Mouse (Mus musculus) embryonic facial prominence, embryonic 11.5 days (tissue): ENCODE measurements around the gene Ttc7b. TPM values are rescaled to one million over a fixed set of nuclear protein-coding genes. Genes with fewer than 3 reads are reported as not detected.

Experiments used
- ATAC-seq: fragments of 200-750 bp; cut with Nextera tagmentation; replicated peaks from 2 replicates; pipeline ENCODE4 v1.8.0; 2017; ENCODE audit warnings: low read depth; ENCODE audit not compliant: insufficient number of reproducible peaks, low FRiP score, low TSS enrichment
- DNase-seq: peaks from one replicate; pipeline ENCODE4 v3.0.0-alpha.2; 2015; ENCODE audit warnings: low spot score
- H3K27ac ChIP-seq: fragments of 300-500 bp; sonication (generic); replicated peaks from 2 replicates; pipeline ENCODE4 v1.5.1; 2014; ENCODE audit warnings: mild to moderate bottlenecking, low read depth, low read length, control low read depth
- H3K27me3 ChIP-seq: fragments of 300-500 bp; sonication (generic); 2 replicates; pipeline ENCODE4 v1.6.1; 2014; ENCODE audit warnings: mild to moderate bottlenecking, low read length, moderate library complexity, mixed read lengths; ENCODE audit not compliant: control insufficient read depth, insufficient read depth
- H3K36me3 ChIP-seq: fragments of 300-500 bp; sonication (generic); replicated peaks from 2 replicates; pipeline ENCODE4 v1.6.1; 2014; ENCODE audit warnings: low read depth, mild to moderate bottlenecking, low read length, moderate library complexity, mixed read lengths; ENCODE audit not compliant: control insufficient read depth, insufficient read depth
- H3K4me1 ChIP-seq: fragments of 300-500 bp; sonication (generic); 2 replicates; pipeline ENCODE4 v1.6.1; 2014; ENCODE audit warnings: low read length, mixed read lengths; ENCODE audit not compliant: control insufficient read depth, insufficient read depth
- H3K4me2 ChIP-seq: fragments of 300-500 bp; sonication (generic); 2 replicates; pipeline ENCODE4 v1.6.1; 2014; ENCODE audit warnings: low read depth, mild to moderate bottlenecking, control low read depth, low read length, moderate library complexity
- H3K4me3 ChIP-seq: fragments of 300-500 bp; sonication (generic); 2 replicates; pipeline ENCODE4 v1.5.1; 2014; ENCODE audit warnings: low read depth, low read length, control low read depth
- H3K9ac ChIP-seq: fragments of 300-500 bp; sonication (generic); replicated peaks from 2 replicates; pipeline ENCODE4 v1.6.1; 2014; ENCODE audit warnings: mild to moderate bottlenecking, control low read depth, low read length
- H3K9me3 ChIP-seq: fragments of 300-500 bp; sonication (generic); replicated peaks from 2 replicates; pipeline ENCODE4 v1.6.1; 2016; ENCODE audit warnings: mild to moderate bottlenecking, low read length, inconsistent platforms, mixed read lengths; ENCODE audit not compliant: control insufficient read depth
- WGBS: fragments of 180-500 bp; shearing (Covaris S2); extraction: QIAGEN DNeasy Blood & Tissue Kit; methylation state at CpG from one replicate; pipeline ENCODE4 v1.1.7; 2014; 5-methylcytosine and 5-hydroxymethylcytosine counted together
- polyA plus RNA-seq: library from polyadenylated mRNA; unstranded; fragments of >200 nt; fragmentation: Nextera tagmentation; extraction: Ambion mirVana; gene quantifications from 2 replicates; pipeline ENCODE4 v1.2.1, GENCODE M21; 2014

The Ttc7b gene
- polyA plus RNA-seq, 1 experiment from 2014 or later: 10.0 TPM

DNA sequence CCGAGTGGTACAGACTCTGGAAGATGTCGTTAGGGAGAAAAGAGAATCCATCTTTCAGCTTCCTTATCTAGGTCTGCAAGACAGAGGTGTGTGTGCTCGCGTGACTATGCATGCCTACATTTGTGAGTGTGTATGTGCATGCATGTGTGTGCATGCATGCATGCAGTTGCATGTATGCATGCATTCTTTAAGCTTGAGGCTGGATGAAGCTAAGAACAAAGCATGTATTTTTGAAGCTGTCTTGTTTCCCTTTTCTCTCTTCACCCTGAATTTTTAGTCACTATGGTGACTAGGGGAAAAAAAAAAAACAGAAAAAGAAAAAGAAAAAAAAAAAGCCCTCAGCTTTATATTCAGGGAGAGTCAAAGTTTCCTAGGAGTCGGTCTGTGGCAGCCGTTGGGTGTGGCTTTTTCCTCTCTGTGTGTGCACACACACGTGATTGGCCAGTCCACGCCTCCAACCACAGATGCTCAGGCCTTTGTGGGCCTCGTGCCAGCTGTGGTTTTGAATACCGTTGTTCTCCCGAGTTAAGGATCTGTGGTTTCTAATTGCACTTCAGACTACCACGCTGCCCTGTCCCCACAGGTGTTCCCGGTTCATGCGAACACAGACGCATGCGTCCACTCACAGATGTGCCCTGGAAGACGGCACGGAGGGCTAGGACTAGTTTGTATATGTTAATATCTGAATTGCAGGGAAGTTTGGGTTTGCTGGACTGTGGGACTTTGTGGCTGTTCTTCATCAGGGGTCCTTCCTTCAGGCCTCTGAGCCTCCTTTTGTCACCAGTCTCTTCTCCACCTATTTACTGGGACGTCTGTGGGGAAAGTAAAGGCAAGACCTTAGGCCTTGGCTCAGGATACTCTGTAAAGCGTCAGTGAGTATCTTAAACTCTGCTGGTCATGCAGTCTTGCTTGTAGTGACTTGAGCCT is 243.8 kb downstream of the Ttc7b start:
- no peak overlapping the region for H3K27ac ChIP-seq

DNA sequence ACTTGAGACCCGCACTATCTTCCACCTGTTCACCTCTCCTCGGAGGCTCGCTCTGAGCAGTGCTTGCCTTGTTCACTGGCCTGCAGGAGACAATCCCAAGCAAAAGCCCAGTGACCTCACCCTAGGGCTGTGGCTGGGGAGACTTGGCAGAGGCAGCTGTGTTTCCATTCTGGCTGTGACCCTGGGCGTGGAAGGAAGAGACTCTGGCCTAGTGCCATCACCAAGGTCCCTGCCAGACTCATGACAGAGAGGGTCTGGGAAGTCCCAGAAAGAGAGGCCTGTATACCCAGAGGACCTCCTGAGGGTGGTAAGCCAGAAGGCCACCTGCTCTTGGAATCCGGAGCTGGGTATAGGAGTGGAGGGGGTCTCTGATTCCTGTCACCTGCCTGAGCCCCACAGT is 244.8 kb downstream of the Ttc7b start:
- H3K9ac ChIP-seq: no peak overlapping the region
- H3K27me3 ChIP-seq: no peaks in the 10 kb centered on the region
- 81% methylated on average over 5 of the region's 5 CpGs for WGBS
- no peak overlapping the region for H3K4me2 ChIP-seq
- no peaks in the 10 kb centered on the region for H3K36me3 ChIP-seq
- H3K27ac ChIP-seq: no peak overlapping the region
- ATAC-seq: no peak
- H3K9me3 ChIP-seq: no peaks in the 10 kb centered on the region
- no peak overlapping the region for H3K4me3 ChIP-seq
- no peak for DNase-seq
- no peaks in the 10 kb centered on the region for H3K4me1 ChIP-seq

More for the DNA sequence above, 243.8 kb downstream of the Ttc7b start:
- H3K27me3 ChIP-seq: no peaks in the 10 kb centered on the region
- no peaks in the 10 kb centered on the region for H3K9me3 ChIP-seq
- no peaks in the 10 kb centered on the region for H3K36me3 ChIP-seq
- H3K9ac ChIP-seq: no peak overlapping the region
- ATAC-seq: no peak
- peak; percentile 41 for DNase-seq
- H3K4me2 ChIP-seq: no peak overlapping the region
- H3K4me3 ChIP-seq: no peak overlapping the region
- no peaks in the 10 kb centered on the region for H3K4me1 ChIP-seq
- WGBS: 62% methylated on average over 20 of the region's 20 CpGs

DNA sequence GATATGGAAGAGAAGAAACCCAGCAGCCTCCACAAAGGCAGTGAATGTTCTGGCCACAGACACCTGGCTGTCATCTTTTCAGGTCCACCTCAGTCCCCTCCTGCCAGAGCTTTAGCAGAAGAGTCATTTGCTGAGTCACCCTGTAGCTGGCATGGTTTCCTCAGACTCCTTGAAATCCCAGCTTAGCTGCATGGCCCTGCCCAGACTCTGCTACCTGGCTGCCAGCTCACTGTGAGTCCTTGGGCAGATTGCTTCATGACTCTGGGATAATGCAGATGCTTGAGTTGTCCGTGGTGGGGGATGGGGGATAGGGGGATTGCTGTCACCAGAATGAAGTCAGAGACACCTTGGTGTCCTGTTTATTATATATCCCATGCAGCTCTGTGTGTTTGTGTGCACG is 247.6 kb downstream of the Ttc7b start:
- WGBS: 73% methylated on average over 2 of the region's 2 CpGs
- H3K9ac ChIP-seq: no peak overlapping the region

DNA sequence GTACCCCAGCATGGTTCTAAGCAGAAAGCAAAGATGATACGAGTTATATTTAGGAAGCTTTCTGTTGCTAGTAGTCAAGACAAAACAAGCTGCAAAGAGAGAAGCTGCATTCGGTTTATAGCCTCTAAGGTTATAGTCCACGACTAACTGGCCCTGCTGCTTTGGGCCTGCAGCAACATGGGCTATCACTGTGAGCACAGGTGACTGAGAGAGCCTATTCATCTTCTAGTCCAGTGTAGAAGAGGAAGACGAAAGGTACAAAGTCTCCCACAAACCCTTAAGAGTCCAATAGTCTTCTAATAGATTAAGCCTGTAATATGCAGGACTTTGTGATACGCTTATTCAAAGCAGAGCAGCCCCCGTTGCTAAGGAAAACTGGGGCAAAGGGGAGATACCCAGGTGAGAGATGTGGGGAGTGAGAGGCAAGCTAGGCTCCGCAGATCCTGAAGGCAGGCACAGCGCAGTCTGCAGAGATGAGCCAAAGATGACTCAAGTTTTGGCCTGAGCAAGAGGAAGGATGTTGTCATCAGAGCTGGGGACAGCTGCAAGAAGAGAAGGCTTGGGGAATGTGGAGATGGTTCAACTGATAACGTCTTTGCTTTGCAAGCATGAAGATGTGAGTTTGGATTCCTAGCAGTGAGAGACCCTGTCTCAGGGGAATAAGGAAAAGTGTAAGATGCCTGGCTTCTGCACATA is 250.5 kb downstream of the Ttc7b start:
- Histone ChIP-seq H3K27ac (no peak overlapping the region), H3K4me2 (no peak overlapping the region), H3K9ac (no peak overlapping the region), H3K4me1 (no peaks in the 10 kb centered on the region), H3K4me3 (no peak overlapping the region), H3K36me3 (no peaks in the 10 kb centered on the region), H3K9me3 (no peaks in the 10 kb centered on the region), H3K27me3 (no peaks in the 10 kb centered on the region)
- DNase-seq (no peak), ATAC-seq (no peak)
- 85% methylated on average over 9 of the region's 9 CpGs for WGBS

More for the DNA sequence above, 247.6 kb downstream of the Ttc7b start:
- Histone ChIP-seq H3K27ac (no peak overlapping the region), H3K36me3 (no peaks in the 10 kb centered on the region), H3K9me3 (no peaks in the 10 kb centered on the region), H3K4me2 (no peak overlapping the region), H3K27me3 (no peaks in the 10 kb centered on the region), H3K4me3 (no peak overlapping the region), H3K4me1 (no peaks in the 10 kb centered on the region)
- no peak for ATAC-seq
- DNase-seq: no peak

DNA sequence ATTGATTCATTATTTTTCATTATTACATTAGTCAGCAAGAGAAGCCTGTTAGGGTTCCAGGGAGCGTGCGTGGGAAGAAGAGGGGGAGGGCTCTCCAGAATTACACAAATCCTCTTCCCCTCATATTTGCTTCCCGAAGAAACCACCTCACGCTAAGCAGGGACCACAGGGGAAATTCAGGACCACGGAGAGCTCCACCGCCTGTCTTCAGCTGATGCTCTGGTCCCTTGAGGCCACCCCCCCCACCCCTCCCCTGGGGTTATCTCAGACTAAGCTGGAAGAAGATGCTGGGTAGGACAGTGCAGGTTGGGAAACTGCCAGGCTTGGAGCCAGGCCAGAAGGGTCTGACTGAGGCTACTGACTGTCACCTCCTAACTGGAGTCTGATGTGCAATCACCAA is 252.6 kb downstream of the Ttc7b start:
- Histone ChIP-seq H3K27ac (no peak overlapping the region), H3K4me2 (no peak overlapping the region), H3K27me3 (no peaks in the 10 kb centered on the region), H3K36me3 (no peaks in the 10 kb centered on the region), H3K4me1 (no peaks in the 10 kb centered on the region), H3K9ac (no peak overlapping the region), H3K9me3 (no peaks in the 10 kb centered on the region), H3K4me3 (no peak overlapping the region)
- DNase-seq (peak; percentile 81), ATAC-seq (no peak)
- WGBS: 8% methylated on average over 6 of the region's 6 CpGs

DNA sequence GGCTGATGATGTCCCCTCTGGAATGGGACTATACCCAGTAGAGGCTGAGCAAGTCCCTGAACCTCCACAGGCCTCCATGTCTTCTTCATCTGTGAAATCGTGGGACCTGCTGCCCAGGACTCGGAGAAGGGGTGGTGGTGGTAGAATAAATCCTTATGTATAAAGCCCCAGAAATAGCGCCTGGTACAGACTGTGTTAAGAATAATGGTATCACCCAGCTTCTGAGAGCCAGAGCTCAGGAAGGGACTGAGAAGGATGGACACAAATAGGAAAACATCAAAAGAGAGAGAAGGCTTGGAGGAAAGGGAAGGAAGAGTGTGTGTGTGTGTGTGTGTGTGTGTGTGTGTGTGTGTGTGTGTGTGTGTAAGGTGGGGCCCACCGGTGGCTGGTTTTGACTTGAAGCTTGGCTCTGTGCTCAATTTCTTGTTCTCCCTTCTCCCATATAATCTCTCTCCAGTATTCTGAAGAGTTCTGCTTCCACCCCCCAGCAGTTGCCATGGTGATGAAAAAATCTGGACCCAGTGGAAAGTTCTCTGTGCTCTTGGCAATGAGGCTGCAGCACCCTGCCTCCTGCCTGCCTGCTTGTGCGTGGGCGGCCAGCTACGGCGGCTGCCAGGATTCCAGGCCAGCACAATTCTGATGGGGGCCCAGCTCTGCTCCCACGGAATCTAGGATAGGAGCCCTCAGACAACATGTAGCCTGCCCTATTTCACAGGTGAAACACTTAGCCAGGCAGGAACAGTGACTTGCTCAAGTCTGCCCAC is 254.9 kb downstream of the Ttc7b start:
- Histone ChIP-seq H3K27ac (no peak overlapping the region), H3K36me3 (no peaks in the 10 kb centered on the region), H3K9me3 (no peaks in the 10 kb centered on the region), H3K4me3 (no peak overlapping the region), H3K4me2 (no peak overlapping the region), H3K27me3 (no peaks in the 10 kb centered on the region), H3K9ac (no peak overlapping the region), H3K4me1 (no peaks in the 10 kb centered on the region)
- no peak for DNase-seq
- WGBS: 78% methylated on average over 9 of the region's 9 CpGs
- ATAC-seq: no peak

DNA sequence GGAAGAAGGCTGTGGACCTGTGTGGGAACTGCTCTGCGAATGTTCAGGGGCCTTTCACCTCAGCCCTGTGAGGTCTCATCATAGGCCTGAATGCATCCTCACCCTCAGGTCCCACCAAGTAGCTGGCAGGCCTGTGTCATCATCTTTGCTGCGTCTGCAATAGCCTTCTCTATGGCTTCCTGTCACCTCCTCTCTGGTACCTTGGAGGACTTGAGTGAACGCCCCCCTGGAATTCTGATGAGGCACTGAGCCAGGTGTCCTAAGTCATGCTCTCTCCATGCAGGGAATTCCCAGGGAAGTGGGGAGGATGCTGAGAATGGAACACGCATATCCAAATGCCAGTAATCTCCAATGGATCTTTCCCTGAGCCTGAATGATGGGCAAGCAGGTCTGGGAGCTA is 255.7 kb downstream of the Ttc7b start:
- Histone ChIP-seq H3K27ac (no peak overlapping the region), H3K4me1 (no peaks in the 10 kb centered on the region), H3K36me3 (no peaks in the 10 kb centered on the region), H3K27me3 (no peaks in the 10 kb centered on the region), H3K4me3 (no peak overlapping the region), H3K4me2 (no peak overlapping the region), H3K9me3 (no peaks in the 10 kb centered on the region), H3K9ac (no peak overlapping the region)
- 74% methylated on average over 4 of the region's 4 CpGs for WGBS
- no peak for DNase-seq
- ATAC-seq: no peak
